Mouse (Mus musculus): ENCODE measurements around the gene Arfgap3.

Gene Arfgap3

GRCm38 (mm10) chr15:83251176-83252004 lies 98.7 kb downstream of the Arfgap3 start, which contains the start of gene A4galt:
Gene A4galt, minus strand, starts transcription at chr15:83251774.
- DNase-seq = peak; percentile 72 to 73

- peak in 1 of 2 experiments; percentile 32 for DNase-seq
Measured at GRCm38 (mm10) chr15:83250651-83251175, 99.3 kb downstream of the Arfgap3 start.
